Mouse (Mus musculus) megakaryocyte-erythroid progenitor cell, adult 5 weeks (primary cell): ENCODE measurements around the gene Rtn2. TPM values are rescaled to one million over a fixed set of nuclear protein-coding genes. Genes with fewer than 3 reads are reported as not detected.

Experiments used
- polyA plus RNA-seq: library from polyadenylated mRNA; stranded (reverse); fragments of >175 nt; gene quantifications from 2 replicates; pipeline ENCODE4 v1.2.3, GENCODE M21; 2012

Gene Rtn2
- 0.21 and 0.27 TPM in 2 replicates for polyA plus RNA-seq

DNA sequence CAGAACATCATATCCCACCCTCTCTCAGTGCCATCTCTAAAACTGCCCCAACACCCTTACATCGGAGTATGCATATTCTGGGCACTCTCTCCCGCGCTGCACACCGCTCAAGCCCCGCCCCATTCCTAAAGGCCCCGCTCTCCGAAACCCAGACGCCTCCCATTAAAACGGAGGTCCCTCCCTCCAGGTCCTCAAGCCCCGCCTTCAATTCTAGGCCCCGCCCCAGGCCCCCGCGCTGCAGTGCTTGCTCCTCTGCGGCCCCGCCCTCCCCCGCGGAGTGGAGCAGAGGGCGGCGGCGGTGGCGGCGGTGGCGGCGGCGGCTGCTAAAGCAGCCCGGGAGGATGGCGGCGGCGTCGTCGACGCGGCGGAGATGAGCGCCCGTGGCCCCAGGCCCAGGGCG lies at the start of gene Rtn2:
Gene Rtn2 (plus strand): TSS at position 240 of the 400 bp plus-strand sequence.

DNA sequence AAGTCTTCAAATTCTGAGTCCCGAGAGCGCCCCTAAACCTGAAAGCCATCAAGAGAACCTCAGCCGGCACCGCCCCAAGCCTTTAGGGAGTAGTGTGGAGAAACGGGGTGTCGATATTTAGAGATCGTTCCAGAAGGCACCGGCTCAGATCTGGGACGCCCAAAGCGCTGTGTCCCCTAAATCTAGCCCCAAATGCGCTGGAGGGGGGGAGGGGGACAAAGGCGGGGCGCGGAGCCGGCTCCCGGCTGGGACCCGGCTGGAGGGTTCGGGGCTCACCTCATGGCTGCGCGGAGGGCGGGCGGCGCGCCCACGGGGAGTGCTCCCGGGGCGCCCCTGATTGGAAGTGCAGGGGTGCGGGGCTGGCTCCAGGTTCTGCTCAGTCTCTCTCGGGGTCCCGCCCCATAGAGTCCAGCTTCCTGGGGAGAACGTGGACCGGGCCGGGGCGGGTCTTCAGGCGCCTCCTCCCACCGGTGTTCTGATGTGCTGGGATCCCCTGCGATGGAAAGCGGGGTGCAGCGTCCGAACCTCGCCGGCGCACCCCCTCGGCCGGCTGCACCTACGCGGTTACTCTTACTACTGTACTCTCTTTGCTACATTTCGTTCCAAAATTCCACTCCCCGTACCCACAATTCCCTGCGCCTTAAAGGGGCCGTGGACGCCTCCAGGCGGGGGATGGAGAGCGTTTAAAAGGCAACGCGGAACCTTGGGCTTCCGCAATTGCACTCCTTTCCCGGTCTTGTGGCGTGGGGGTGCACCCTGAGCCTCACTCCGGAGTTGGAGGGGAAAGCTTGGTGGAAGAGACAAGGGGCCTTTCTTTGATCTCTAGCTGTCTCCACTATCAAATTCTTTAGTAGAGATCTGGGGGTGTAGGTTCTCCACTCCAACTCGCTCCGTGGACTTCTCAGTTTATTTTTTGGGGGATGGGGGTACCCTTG lies 10.9 kb upstream of the Rtn2 start, which contains the start of gene Vasp:
Gene Vasp (minus strand): TSS at position 580 of the 935 bp plus-strand sequence.

DNA sequence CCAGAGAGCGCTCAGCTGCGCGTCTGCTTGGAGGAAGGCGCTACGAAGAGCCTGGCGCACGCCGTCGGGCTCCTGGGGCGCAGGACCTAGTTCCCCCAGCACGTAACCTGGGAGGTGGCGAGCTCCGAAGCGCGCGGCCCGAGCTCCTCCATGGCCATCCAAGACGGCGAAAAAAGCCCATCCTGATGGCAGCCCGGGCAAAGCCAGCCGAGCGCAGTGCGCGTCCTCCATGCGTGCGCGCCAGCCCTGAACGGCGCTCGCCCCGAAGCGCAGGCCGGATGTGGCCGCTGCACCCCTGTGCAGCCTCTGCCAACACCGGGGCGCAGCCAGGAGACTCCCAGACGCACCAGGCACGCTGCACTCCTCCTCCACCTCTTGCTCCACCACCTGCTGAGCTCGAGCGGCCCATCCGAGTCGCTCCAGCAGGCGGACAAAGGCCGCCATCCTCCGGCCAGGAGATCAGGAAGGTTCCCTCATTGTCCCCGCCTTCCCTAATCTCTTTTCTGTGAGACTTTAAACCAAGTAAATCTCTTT lies 2.8 kb upstream of the Rtn2 start, which contains the start of gene Ppm1n:
Gene Ppm1n (minus strand): TSS at position 484 of the 534 bp plus-strand sequence.

GRCm38 (mm10) chr7:19309884-19310641 lies 27.6 kb downstream of the Rtn2 start, which contains the start of gene Fosb:
TSS of gene Fosb (minus strand) at chr7:19310051.

DNA sequence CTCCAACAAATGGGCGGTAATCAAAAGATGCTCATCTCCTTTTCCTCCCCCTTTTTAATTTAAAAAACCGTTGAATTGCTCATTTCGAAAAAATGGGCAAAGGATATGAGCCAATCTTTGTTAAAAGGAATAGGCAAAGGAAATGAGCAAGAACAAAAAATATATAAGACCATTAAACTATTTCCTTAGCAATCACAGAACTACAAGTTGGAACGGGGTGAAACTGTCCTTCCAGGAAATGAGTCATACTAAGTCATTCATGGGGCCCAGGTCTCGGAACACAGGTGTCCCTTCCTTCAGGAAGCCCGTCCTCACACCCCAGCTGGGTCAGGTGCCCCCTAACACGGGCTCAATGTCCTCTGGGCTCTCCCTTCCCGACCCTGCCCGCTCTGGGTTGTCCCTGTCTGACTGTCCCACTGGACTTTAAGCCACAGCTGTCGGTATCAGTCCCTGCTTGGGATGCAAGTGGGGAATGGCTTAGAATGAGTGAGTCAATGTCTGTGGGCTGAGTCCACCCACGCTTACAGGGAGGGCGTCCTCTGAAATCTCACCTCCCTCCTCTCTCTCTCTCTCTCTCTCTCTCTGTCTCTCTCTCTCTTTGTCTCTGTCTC lies 61.9 kb downstream of the Rtn2 start, which contains the start of gene Ercc1:
Gene Ercc1 (plus strand): TSS at position 542 of the 611 bp plus-strand sequence.

Other genes starting within 250 kb of the Rtn2 start
- gene Rsph6a, start 227.9 kb upstream of the Rtn2 start, polyA plus RNA-seq = 0.05 TPM in 1 of 2 replicates, not detected in the other
- gene Dmwd, start 206.4 kb upstream of the Rtn2 start, polyA plus RNA-seq = 41.0 and 66.8 TPM in 2 replicates
- gene Dmpk, start 198.8 kb upstream of the Rtn2 start, polyA plus RNA-seq = 13.5 and 23.0 TPM in 2 replicates
- 13.5 and 23.0 TPM in 2 replicates for gene Six5, start 188.0 kb upstream of the Rtn2 start, polyA plus RNA-seq
- 0.06 TPM in 1 of 2 replicates, not detected in the other for gene Gm4969, start 164.3 kb upstream of the Rtn2 start, polyA plus RNA-seq
- gene Fbxo46, start 162.8 kb upstream of the Rtn2 start, polyA plus RNA-seq = 16.3 and 20.9 TPM in 2 replicates
- gene Qpctl, start 133.3 kb upstream of the Rtn2 start, polyA plus RNA-seq = 11.6 and 14.2 TPM in 2 replicates
- gene Snrpd2, start 132.9 kb upstream of the Rtn2 start, polyA plus RNA-seq = 52.2 and 53.2 TPM in 2 replicates
- gene Gipr, start 116.5 kb upstream of the Rtn2 start, polyA plus RNA-seq = 0.02 and 0.15 TPM in 2 replicates
- gene Eml2, start 106.2 kb upstream of the Rtn2 start, polyA plus RNA-seq = 19.2 and 24.7 TPM in 2 replicates
- gene Gpr4, start 70.1 kb upstream of the Rtn2 start, polyA plus RNA-seq = 0.10 and 0.34 TPM in 2 replicates
- gene Opa3, start 54.3 kb upstream of the Rtn2 start, polyA plus RNA-seq = 15.0 and 16.4 TPM in 2 replicates
- 292 and 301 TPM in 2 replicates for gene Vasp, start 10.8 kb upstream of the Rtn2 start, polyA plus RNA-seq
- gene Ppm1n, start 2.6 kb upstream of the Rtn2 start, polyA plus RNA-seq = 0.04 and 1.4 TPM in 2 replicates
- 1,389 and 2,050 TPM in 2 replicates for gene Fosb, start 27.4 kb downstream of the Rtn2 start, polyA plus RNA-seq
- 101 and 103 TPM in 2 replicates for gene Ercc1, start 62.2 kb downstream of the Rtn2 start, polyA plus RNA-seq
- gene Cd3eap, start 76.9 kb downstream of the Rtn2 start, polyA plus RNA-seq = 27.5 and 29.4 TPM in 2 replicates
- gene Ppp1r13l, start 77.1 kb downstream of the Rtn2 start, polyA plus RNA-seq = 25.2 and 26.0 TPM in 2 replicates
- 53.5 and 65.8 TPM in 2 replicates for gene Ercc2, start 99.4 kb downstream of the Rtn2 start, polyA plus RNA-seq
- 0.63 and 0.65 TPM in 2 replicates for gene Klc3, start 121.5 kb downstream of the Rtn2 start, polyA plus RNA-seq
- 3.2 and 3.9 TPM in 2 replicates for gene Ckm, start 122.2 kb downstream of the Rtn2 start, polyA plus RNA-seq
- gene Mark4, start 176.2 kb downstream of the Rtn2 start, polyA plus RNA-seq = 76.5 and 81.2 TPM in 2 replicates
- gene Exoc3l2, start 180.7 kb downstream of the Rtn2 start, polyA plus RNA-seq = 8.3 and 12.5 TPM in 2 replicates
- gene Bloc1s3, start 225.7 kb downstream of the Rtn2 start, polyA plus RNA-seq = 5.2 and 5.9 TPM in 2 replicates
- gene Trappc6a, start 225.8 kb downstream of the Rtn2 start, polyA plus RNA-seq = 181 and 197 TPM in 2 replicates
- gene Nkpd1, start 235.2 kb downstream of the Rtn2 start, polyA plus RNA-seq = 0.23 and 0.40 TPM in 2 replicates